Mouse (Mus musculus) spleen, postnatal 0 days (tissue): ENCODE data around the gene Naip1. TPM values are rescaled to one million over a fixed set of nuclear protein-coding genes. Genes with fewer than 3 reads are reported as not detected.

Experiments
- polyA plus RNA-seq: library from polyadenylated mRNA; unstranded; fragments of >200 nt; fragmentation: Nextera tagmentation; extraction: Ambion mirVana; gene quantifications from 2 replicates; pipeline ENCODE4 v1.2.1, GENCODE M21; 2015

The Naip1 gene
- not detected in 2 replicates for polyA plus RNA-seq

DNA sequence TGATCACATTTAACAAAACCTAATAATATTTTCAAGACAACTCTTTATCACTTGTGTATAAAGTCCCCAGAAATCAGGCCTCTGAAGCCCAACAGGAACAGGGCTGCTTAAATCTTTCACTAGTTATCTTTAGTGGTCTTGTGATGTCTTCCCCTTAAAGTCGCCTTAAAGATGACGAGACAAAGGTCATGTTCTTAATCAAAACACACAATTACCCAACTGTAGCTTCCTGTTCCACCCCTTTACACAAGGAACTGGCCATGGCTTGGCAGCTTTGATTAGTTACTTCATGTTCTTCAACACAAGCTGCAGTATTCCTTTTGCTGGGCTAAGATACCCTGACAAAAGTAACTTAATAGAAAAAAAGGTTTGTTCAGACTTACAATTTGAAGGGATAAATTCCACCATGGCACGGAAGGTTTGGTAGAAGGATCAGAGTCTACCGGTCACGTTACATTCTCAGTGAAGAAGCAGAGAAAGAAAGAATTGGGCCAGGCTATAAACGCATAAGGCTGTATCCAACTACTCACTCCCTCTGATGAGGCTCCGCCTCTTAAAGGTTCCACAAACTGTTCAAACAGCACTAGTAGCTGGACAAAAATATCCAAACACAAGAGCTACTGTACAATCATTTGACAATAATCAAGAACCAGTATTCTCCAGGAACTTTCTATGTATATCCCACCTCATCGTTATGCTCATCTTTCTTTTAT, at the start of gene Naip1:
Gene Naip1, minus strand, starts transcription at position 455 of the 713 bp plus-strand sequence.

DNA sequence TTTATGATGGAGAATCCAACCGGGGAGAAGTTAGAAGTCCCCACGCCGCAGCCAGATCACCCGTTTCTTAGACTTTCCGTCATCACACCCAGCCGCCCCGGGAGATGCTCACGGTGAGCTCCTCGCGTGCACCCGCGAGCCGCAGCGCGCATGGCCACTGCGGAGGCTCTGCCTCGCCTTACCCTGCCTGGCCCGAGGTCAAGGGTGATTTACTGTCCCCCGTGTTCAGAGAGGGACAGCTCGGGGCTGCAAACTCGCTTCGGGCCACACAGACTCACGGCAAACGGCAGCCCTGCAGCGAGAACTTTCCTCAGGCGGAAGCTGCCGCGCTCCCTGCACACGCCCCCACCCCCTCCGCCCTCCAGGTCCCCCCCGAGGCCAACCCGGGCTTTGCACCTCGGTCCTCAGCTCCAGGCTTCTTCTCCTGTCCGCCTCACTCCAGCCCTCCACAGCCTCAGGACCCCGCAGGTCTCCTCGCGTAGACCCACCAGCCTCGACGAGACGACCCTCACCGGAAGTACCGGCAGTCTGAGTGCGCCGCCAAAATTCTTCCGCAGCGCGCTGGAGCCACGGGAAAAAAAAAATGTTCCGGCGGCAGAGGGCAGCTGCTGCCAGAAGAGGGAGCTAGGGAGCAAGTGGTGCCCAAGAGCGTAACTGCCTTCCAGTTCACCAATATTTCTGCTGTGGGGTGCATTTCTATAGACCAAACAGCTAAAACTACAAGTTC, 39.6 kb upstream of the Naip1 start, which contains the start of gene Gtf2h2:
Gene Gtf2h2, minus strand, starts transcription at position 519 of the 727 bp plus-strand sequence.

Other genes starting within 250 kb of the Naip1 start
- 1.7 and 1.9 TPM in 2 replicates for gene Naip5, start 206.5 kb downstream of the Naip1 start, polyA plus RNA-seq
- 0.95 and 1.4 TPM in 2 replicates for gene Naip6, start 135.2 kb downstream of the Naip1 start, polyA plus RNA-seq
- gene Gtf2h2, start 39.7 kb upstream of the Naip1 start, polyA plus RNA-seq = 39.6 and 41.1 TPM in 2 replicates
- 0.25 and 0.28 TPM in 2 replicates for gene Ocln, start 99.8 kb upstream of the Naip1 start, polyA plus RNA-seq
- gene Marveld2, start 164.1 kb upstream of the Naip1 start, polyA plus RNA-seq = 0.67 and 0.91 TPM in 2 replicates
- gene Ak6, start 198.1 kb upstream of the Naip1 start, polyA plus RNA-seq = 202 and 214 TPM in 2 replicates
- gene Rad17, start 198.2 kb upstream of the Naip1 start, polyA plus RNA-seq = 16.4 and 18.2 TPM in 2 replicates
- 30.0 and 42.4 TPM in 2 replicates for gene Taf9, start 198.7 kb upstream of the Naip1 start, polyA plus RNA-seq
- 8.3 and 10.5 TPM in 2 replicates for gene Ccdc125, start 216.8 kb upstream of the Naip1 start, polyA plus RNA-seq